Mouse (Mus musculus) lung, postnatal 0 days (tissue): ENCODE data around the gene Gnat2. TPM values are rescaled to one million over a fixed set of nuclear protein-coding genes. Genes with fewer than 3 reads are reported as not detected.

ENCODE experiments used
- ATAC-seq: fragments of 200-750 bp; cut with Nextera tagmentation; 2 replicates; pipeline ENCODE4 v1.8.0; 2017; ENCODE audit warnings: moderate library complexity
- DNase-seq: peaks from one replicate; pipeline ENCODE4 v3.0.0-alpha.2; 2016; ENCODE audit warnings: low spot score
- H3K27ac ChIP-seq: fragments of 300-500 bp; sonication (generic); 2 replicates; pipeline ENCODE4 v1.5.1; 2014; ENCODE audit warnings: antibody characterized with exemption, mild to moderate bottlenecking, low read length, mixed read lengths
- H3K27me3 ChIP-seq: fragments of 300-500 bp; sonication (generic); replicated peaks from 2 replicates; pipeline ENCODE4 v1.6.1; 2014; ENCODE audit warnings: low read length, mixed read lengths; ENCODE audit not compliant: insufficient read depth
- H3K36me3 ChIP-seq: fragments of 300-500 bp; sonication (generic); 2 replicates; pipeline ENCODE4 v1.6.1; 2014; ENCODE audit warnings: low read length, mixed read lengths; ENCODE audit not compliant: insufficient read depth
- H3K4me1 ChIP-seq: fragments of 300-500 bp; sonication (generic); 2 replicates; pipeline ENCODE4 v1.6.1; 2014; ENCODE audit warnings: antibody characterized with exemption, low read depth, low read length, mixed read lengths; ENCODE audit not compliant: insufficient read depth
- H3K4me2 ChIP-seq: fragments of 300-500 bp; sonication (generic); replicated peaks from 2 replicates; pipeline ENCODE4 v1.6.1; 2014; ENCODE audit warnings: low read depth, mild to moderate bottlenecking, low read length, moderate library complexity, mixed read lengths
- H3K4me3 ChIP-seq: fragments of 300-500 bp; sonication (generic); 2 replicates; pipeline ENCODE4 v1.5.1; 2014; ENCODE audit warnings: low read depth, low read length
- H3K9ac ChIP-seq: fragments of 300-500 bp; sonication (generic); replicated peaks from 2 replicates; pipeline ENCODE4 v1.6.1; 2014; ENCODE audit warnings: low read depth, mild to moderate bottlenecking
- H3K9me3 ChIP-seq: fragments of 300-500 bp; sonication (generic); 2 replicates; pipeline ENCODE4 v1.6.1; 2016; ENCODE audit warnings: low read length, mixed read lengths
- CTCF ChIP-seq: IDR thresholded peaks from 2 replicates; pipeline ENCODE4 v1.5.1; 2016; ENCODE audit warnings: antibody characterized with exemption, mild to moderate bottlenecking
- EP300 ChIP-seq: IDR thresholded peaks from 2 replicates; pipeline ENCODE4 v1.6.1; 2016; ENCODE audit warnings: antibody characterized with exemption, mild to moderate bottlenecking, control low read depth
- WGBS: fragments of 180-500 bp; shearing (Covaris S2); extraction: QIAGEN DNeasy Blood & Tissue Kit; methylation state at CpG from one replicate; pipeline ENCODE4 v1.1.7; 2014; 5-methylcytosine and 5-hydroxymethylcytosine counted together
- polyA plus RNA-seq: library from polyadenylated mRNA; unstranded; fragments of >200 nt; fragmentation: Nextera tagmentation; extraction: Ambion mirVana; gene quantifications from 2 replicates; pipeline ENCODE4 v1.2.1, GENCODE M21; 2015

The Gnat2 gene
- 0.33 and 0.45 TPM in 2 replicates for polyA plus RNA-seq

GRCm38 (mm10) chr3:108092536-108093115 is at the start of gene Gnat2:
Gnat2 (plus strand) TSS chr3:108092789.
- no peak within 1 kb of the TSS for H3K4me3 ChIP-seq
- no peaks in the 10 kb centered on the region for H3K4me1 ChIP-seq
- DNase-seq (no peak), ATAC-seq (no peak)
- H3K27ac ChIP-seq = no peak within 1 kb of the TSS
- H3K4me2 ChIP-seq = no peak within 1 kb of the TSS
- no peaks in the 10 kb centered on the region for H3K36me3 ChIP-seq
- TF ChIP-seq CTCF (no peak), EP300 (no peak)
- H3K9me3 ChIP-seq = no peaks in the 10 kb centered on the region
- 71% methylated on average over 15 of the region's 15 CpGs for WGBS
- H3K9ac ChIP-seq = no peak within 1 kb of the TSS
- H3K27me3 ChIP-seq = no peaks in the 10 kb centered on the region

GRCm38 (mm10) chr3:108044394-108045140 is 48.0 kb upstream of the Gnat2 start, which contains the start of gene Gstm4:
Gstm4 (minus strand) TSS chr3:108044894.
- peak within 1 kb of the TSS; percentile 60 for H3K27ac ChIP-seq
- TF ChIP-seq EP300 (no peak), CTCF (peak; percentile 49)
- peak; percentile 99 for ATAC-seq

GRCm38 (mm10) chr3:108046944-108047655 is 45.5 kb upstream of the Gnat2 start:
- H3K9ac ChIP-seq = no peak overlapping the region
- no peak for ATAC-seq
- DNase-seq = no peak
- no peak overlapping the region for H3K4me2 ChIP-seq
- H3K27me3 ChIP-seq = no peaks in the 10 kb centered on the region
- no peaks in the 10 kb centered on the region for H3K36me3 ChIP-seq
- WGBS = 76% methylated on average over 2 of the region's 2 CpGs
- no peak for TF ChIP-seq EP300
- no peak for TF ChIP-seq CTCF
- H3K4me1 ChIP-seq = no peaks in the 10 kb centered on the region; the same call in 1 of the 2 replicates
- no peak overlapping the region for H3K4me3 ChIP-seq
- H3K9me3 ChIP-seq = no peaks in the 10 kb centered on the region
- H3K27ac ChIP-seq = no peak overlapping the region

More at GRCm38 (mm10) chr3:108044394-108045140, 48.0 kb upstream of the Gnat2 start, which contains the start of gene Gstm4:
- Histone ChIP-seq H3K4me2 (peak within 1 kb of the TSS; percentile 70), H3K36me3 (no peaks in the 10 kb centered on the region), H3K4me3 (peak within 1 kb of the TSS; percentile 47), H3K9me3 (no peaks in the 10 kb centered on the region), H3K4me1 (no peaks in the 10 kb centered on the region; the same call in 1 of the 2 replicates), H3K9ac (peak within 1 kb of the TSS; percentile 33; the same call in 1 of the 2 replicates), H3K27me3 (no peaks in the 10 kb centered on the region)
- 5% methylated on average over 29 of the region's 29 CpGs for WGBS
- DNase-seq = peak; percentile 97

GRCm38 (mm10) chr3:108048306-108048705 is 44.3 kb upstream of the Gnat2 start:
- DNase-seq (no peak), ATAC-seq (no peak)
- 35% methylated on average over 3 of the region's 3 CpGs for WGBS
- no peak overlapping the region for H3K4me2 ChIP-seq
- H3K27ac ChIP-seq = no peak overlapping the region
- H3K27me3 ChIP-seq = no peaks in the 10 kb centered on the region
- H3K36me3 ChIP-seq = no peaks in the 10 kb centered on the region
- H3K4me1 ChIP-seq = no peaks in the 10 kb centered on the region; the same call in 1 of the 2 replicates
- no peak for TF ChIP-seq CTCF
- TF ChIP-seq EP300 = no peak
- H3K9me3 ChIP-seq = no peaks in the 10 kb centered on the region
- H3K9ac ChIP-seq = no peak overlapping the region
- no peak overlapping the region for H3K4me3 ChIP-seq

- 84% methylated on average over 5 of the region's 5 CpGs for WGBS
- no peaks in the 10 kb centered on the region for H3K36me3 ChIP-seq
Measured at GRCm38 (mm10) chr3:108050493-108050892, 42.1 kb upstream of the Gnat2 start.

GRCm38 (mm10) chr3:108061420-108061819 is 31.2 kb upstream of the Gnat2 start:
- no peaks in the 10 kb centered on the region for H3K4me1 ChIP-seq
- H3K9ac ChIP-seq = no peak overlapping the region
- TF ChIP-seq CTCF = peak; percentile 85
- TF ChIP-seq EP300 = no peak
- H3K27ac ChIP-seq = no peak overlapping the region
- no peaks in the 10 kb centered on the region; the same call in 1 of the 2 replicates for H3K27me3 ChIP-seq
- H3K9me3 ChIP-seq = no peaks in the 10 kb centered on the region
- WGBS = 11% methylated on average over 7 of the region's 7 CpGs
- ATAC-seq (peak; percentile 19; the same call in 1 of the 2 replicates), DNase-seq (peak; percentile 82)
- no peak overlapping the region for H3K4me3 ChIP-seq
- no peaks in the 10 kb centered on the region for H3K36me3 ChIP-seq
- H3K4me2 ChIP-seq = peak overlapping the region; percentile 27; the same call in 1 of the 2 replicates

More at GRCm38 (mm10) chr3:108050493-108050892, 42.1 kb upstream of the Gnat2 start:
- ATAC-seq = no peak
- Histone ChIP-seq H3K27ac (no peak overlapping the region), H3K9ac (no peak overlapping the region), H3K27me3 (no peaks in the 10 kb centered on the region), H3K9me3 (no peaks in the 10 kb centered on the region), H3K4me2 (no peak overlapping the region), H3K4me3 (no peak overlapping the region), H3K4me1 (no peaks in the 10 kb centered on the region)
- TF ChIP-seq EP300 (no peak), CTCF (no peak)
- DNase-seq = no peak
